Mouse (Mus musculus) heart, postnatal 10 days (tissue): ENCODE results near the gene Lrr1. TPM values are rescaled to one million over a fixed set of nuclear protein-coding genes. Genes with fewer than 3 reads are reported as not detected.

ENCODE experiments used
- DNase-seq, 2 experiments: peaks; one replicate each; pipeline ENCODE4 v3.0.0; 2021
- intact Hi-C: fragments of 180-260 bp; cut with DNase I; formaldehyde crosslinking; loops from one replicate; pipeline ENCODE4 v1.15.1; 2025
- total RNA-seq, 2 experiments: library from RNA; stranded (reverse); gene quantifications; 2 replicates each; pipeline ENCODE4 v1.2.3; 2021

The Lrr1 gene
- total RNA-seq, 2 experiments from 2014 or later = 1.4 to 2.0 TPM

DNA sequence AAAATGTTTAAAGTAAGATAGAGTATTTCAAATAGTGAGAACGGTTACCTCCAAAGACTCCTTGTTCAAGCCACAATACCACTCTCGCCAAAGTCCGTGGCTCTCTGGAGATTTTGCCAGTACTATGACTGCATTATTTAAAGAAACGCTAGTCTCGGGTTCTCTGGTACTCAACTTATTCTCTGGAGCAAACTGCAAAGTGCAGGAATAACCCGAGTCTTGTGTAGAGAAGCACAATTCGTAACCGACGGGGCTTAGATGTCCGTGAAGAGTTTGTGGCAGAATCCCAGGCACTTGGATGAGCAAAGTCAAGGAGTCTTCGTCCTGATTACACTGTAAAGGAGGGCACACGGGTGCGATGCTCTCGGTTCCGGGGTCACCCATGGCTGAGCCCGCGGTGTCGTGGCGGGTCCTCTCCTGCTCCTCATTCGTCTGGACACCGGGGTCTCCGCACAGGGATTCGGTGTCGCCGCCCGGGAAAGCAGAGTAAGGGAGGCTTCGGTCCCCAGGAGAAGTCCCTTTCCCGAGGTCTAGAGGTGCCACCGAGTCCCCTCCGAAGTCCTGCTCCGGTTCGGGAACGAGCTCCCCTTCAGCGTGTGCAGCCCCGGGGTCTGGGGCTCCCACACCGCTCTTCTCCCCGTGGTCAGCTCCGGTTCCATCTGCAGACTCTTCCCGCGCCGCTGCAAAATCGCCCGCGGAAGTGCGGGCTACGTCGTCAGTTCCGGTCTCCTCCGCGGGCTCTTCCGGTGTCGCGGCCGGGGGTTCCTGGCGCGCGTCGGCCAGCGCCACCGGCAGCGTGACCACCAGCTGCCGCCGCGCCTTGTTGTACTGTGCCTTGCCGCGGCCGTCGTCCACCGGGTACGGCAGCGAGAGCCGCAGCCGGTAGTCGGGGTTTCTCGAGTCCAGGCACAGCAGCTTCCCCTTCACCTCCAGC, 28.1 kb downstream of the Lrr1 start, which contains the start of gene Gm49383:
Gene Gm49383 (minus strand): TSS at position 661 of the 934 bp plus-strand sequence.
- DNase-seq = peak; percentile 76 to 84
- intact Hi-C loops = loop anchor here (5.0 to 10.0 kb wide), 2 partner anchors 101 to 388 kb away; partner anchors contain the start of genes Klhdc2 and Vcpkmt

DNA sequence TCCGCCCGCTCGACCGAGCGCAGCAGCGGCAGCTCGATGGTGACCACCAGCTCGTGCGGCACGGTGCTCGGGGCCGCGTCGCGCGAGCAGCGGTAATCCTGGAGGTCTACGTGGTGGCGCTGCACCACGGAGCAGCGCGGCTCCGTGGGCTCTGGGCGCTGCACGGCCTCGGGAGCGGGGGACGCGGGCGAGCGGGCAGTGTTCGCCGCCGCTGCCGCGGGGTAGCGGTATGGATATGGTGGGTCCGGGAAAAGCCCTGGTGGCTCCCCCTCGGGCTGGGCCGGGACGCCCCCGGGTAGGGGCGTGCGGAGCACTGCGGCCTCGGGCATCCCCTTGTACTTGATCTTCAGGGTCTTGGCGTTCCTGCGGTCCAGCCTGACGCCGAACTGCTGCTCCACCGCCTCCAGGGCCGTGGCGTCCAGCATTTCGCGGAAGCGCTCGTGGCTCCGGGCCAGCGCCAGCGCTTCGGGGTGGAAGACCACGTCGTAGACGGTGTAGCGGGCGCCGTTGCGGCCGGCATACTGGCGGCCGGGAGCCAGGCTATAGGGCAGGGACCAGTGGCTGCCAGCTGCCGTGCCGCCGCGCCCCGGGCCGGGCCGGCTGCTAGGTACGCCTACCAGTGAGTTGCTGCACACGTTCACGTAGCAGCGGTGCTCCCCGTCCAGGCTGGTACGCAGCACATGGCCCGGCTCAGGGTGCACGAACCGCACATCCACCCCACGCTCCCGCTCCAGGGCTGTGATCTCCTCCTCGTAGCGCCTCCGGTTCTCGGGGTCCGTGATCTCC, 29.0 kb downstream of the Lrr1 start:
- peak; percentile 60 to 74 for DNase-seq
- intact Hi-C loops = loop anchor here (5.0 to 10.0 kb wide), 2 partner anchors 100 to 387 kb away; partner anchors contain the start of genes Klhdc2 and Vcpkmt

- peak; percentile 76 to 82 for DNase-seq
- intact Hi-C loops = loop anchor here (5.0 to 10.0 kb wide), 2 partner anchors 99 to 387 kb away; partner anchors contain the start of genes Klhdc2 and Vcpkmt
Observed at GRCm38 (mm10) chr12:69198164-69198535, 29.5 kb downstream of the Lrr1 start, which contains the start of gene Dnaaf2. Dnaaf2 (minus strand) TSS chr12:69198429.

DNA sequence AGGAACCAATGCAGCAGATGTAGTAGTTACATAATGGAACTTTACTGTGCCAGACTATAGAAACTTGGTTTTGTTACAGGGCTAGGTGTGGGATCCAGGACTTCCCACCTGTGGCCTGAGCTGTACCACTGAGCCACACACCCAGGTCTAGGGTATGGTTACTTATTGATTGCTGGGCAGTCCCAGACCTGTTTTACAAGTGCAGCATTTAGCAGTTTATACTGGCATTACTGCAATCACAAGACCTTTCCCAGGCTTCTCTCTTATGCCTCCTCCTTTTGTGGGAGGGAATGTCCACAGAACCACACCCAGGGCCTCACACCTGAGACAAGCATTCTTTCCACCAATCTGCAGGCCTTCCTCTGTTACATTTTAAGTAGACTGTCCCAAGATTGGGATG, 30.4 kb downstream of the Lrr1 start:
- intact Hi-C loops = loop anchor here (5.0 to 10.0 kb wide), 2 partner anchors 98 to 386 kb away; partner anchors contain the start of genes Klhdc2 and Vcpkmt

DNA sequence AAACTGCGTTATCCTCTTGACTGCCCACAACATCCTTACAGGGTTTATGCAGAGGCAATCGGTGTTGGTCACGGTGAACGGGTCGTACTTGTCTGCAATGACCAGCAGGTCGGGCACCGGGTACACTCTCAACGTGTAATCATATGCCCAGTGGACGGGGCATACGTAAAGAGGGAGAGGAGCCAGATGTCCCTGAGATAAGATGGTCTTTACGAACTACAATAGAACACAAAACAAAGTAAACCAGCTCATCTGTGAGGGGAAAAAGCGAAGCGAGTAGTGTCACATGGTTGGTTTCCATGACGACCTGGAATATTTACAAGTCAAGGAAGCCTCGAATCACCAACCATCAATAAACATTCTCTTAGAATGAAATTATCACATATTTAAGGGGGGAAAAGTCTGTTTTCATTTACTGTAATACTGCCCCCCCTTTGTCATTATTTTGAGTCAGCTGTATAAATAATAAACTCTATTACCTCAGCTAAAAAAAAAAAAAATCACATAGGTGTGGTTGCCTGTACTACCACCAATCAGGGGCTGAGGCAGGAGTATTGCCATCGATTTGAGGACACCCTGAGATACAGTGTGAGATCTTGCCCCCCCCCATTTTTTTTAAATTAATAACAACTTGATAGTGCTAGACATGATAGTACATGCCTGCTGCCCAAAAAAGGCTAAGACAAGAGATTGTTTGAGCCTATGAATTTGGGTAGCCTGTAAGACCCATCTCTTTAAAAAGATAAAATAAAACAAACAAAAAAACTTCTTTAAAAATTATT, 35.6 kb downstream of the Lrr1 start, which contains the start of gene Gm49384:
Gene Gm49384 (minus strand): TSS at position 216 of the 782 bp plus-strand sequence.
- intact Hi-C loops = no loop called here
- DNase-seq = no peak

More for the DNA sequence above, 30.4 kb downstream of the Lrr1 start:
- DNase-seq = no peak

DNA sequence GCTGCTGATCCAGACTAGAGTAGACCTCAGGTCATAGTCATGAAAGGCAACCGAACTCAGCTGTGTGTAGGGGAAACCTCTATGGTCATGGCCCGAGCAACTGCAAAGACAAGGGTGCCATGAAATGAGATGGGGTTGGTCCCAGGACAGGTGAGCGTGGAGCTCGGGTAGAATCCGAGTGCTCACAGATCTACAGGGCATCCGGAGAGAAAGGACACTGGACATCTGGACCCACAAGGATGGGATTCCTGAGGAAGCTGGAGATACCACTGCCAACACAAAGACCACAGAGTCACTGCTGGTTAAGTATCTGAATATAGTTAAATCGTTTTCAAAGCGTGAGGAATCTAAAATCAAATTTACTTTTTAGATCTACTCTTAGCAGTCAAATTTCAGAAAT, 38.8 kb downstream of the Lrr1 start:
- no peak for DNase-seq
- intact Hi-C loops = no loop called here

GRCm38 (mm10) chr12:69207926-69208325, 39.3 kb downstream of the Lrr1 start:
- intact Hi-C loops = no loop called here
- no peak for DNase-seq

DNA sequence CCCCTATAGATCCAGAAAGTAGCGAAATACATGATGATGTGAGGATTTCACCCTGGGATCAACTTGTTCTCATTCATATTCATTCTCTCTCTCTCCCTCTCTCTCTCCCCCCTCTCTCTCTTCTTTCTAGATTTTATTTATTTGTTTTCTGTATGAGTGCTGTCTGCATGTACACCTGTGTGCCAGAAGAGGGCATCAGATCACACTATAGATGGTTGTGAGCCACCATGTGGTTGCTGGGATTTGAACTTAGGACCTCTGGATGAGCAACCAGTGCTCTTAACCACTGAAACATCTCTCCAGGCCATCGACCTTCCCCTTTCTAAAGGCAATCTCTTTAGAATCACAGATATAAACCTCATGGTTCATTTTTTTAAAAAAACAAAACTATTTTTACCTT, 39.9 kb downstream of the Lrr1 start:
- intact Hi-C loops = no loop called here
- DNase-seq = no peak

GRCm38 (mm10) chr12:69210056-69210979, 41.7 kb downstream of the Lrr1 start:
- DNase-seq = no peak
- intact Hi-C loops = loop anchor here (2.0 kb wide), 1 partner anchor 86 kb away; the partner anchor contains the start of gene Klhdc2

- intact Hi-C loops = loop anchor here (2.0 kb wide), 1 partner anchor 86 kb away; the partner anchor contains the start of gene Klhdc2
- DNase-seq = peak; percentile 31 to 50
Observed at GRCm38 (mm10) chr12:69211057-69211456, 42.4 kb downstream of the Lrr1 start.

GRCm38 (mm10) chr12:69213186-69213777, 44.7 kb downstream of the Lrr1 start:
- intact Hi-C loops = no loop called here
- no peak for DNase-seq

DNA sequence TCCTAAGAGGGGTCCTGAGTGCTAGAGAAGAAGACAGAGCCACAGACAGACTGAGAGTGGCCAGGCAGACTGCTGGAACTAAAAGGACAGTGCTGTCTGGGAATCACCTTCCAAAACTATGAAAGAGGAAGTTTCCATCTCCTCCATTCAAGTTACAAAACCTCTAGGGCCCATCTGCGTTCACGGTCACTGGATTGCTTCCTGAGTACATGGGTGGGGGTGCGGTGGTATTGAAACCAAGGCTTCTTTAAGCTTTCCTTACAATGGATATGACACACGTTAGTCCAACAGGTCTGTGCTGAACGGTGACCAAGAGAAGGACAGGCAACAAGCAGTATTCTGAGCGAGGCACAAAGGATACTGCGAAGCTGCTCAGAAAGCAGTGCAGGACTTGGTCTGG, 45.8 kb downstream of the Lrr1 start:
- DNase-seq = no peak
- intact Hi-C loops = no loop called here

DNA sequence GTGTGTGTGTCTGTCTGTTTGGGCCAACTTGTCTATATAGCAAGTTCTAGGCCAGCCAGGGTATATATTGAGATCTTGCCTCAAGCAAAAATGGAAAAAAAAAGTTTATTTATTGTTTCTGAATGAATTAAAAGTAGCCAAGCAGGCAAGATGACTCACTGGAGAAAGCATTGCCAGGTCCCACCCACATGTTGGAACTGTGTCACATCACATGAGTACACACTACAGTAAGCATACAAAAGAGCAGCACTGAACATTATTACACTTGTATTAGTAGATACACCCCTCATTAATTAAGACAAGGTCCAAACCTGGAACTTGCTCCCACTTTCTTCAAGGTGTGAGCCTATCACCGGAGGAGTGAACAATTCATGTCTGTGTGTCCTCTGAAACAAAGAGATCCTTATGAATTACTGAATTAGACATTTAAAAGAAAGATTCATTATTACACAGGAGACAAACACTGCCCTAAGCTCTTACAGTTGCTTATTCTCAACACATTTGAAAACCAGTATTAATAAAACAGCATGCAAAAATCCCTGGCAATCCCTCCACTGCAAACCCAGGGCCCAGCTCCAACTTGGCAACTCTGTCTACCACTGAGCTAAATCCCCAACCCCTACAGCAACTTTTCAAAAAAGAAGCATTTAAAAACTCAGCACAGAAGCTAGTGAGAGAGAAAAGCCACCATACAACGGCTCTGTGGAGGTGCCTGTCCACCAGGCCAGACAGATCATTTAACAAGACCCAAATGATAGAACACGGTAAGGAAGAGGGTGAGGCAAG, 46.6 kb downstream of the Lrr1 start:
- DNase-seq = peak; percentile 79 to 80
- intact Hi-C loops = no loop called here

DNA sequence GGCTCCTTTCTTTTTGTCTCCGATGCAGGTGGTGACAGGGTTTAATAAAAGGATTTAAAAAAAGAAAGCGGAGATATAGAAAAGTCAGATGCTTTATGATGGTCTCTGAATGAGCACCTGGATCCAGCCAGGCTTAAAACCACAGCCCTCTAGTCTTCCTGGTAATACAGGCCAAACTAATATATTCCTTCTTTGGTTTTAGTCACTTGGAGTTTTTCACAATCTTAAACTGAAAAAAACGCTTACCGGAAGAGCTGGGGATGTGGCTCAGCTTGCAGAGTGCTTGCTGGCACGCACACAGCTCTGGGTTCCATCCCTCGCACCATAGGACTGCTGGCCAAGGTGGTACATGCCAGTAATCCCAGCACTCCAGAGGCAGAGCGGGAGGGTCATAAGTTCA, 48.0 kb downstream of the Lrr1 start:
- intact Hi-C loops = no loop called here
- no peak for DNase-seq

DNA sequence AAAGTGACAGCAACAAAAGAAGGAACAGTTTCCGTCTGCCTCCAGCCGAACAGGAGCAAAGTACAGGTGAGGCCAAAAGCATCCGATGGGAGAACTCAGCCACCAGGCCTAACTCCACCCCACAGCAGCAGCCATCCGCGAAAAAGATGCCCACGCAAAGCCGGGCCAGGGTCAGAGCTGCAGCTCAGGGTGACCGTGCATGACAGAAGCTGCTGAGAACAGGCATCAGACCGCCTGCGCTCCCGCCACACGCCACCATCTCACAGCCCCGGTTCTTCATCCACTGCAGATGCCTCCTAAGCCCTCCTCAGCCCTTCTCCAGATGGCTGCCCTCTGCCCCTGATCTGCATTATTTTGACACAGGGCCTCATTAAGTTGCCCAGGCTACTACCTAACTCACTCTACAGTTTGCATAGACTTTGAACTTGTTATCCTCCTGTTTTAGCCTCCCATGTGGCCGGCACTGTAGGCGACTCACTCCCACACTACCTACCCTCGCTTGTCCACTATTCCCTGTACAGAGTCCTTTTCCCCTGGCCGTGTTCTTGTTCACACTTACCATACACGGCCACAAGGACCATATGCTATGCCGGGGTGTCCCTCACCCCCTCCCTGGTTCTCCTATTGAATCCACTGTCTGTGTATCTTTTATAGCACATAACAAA, 52.1 kb downstream of the Lrr1 start:
- DNase-seq = no peak
- intact Hi-C loops = no loop called here

GRCm38 (mm10) chr12:69227776-69228466, 59.3 kb downstream of the Lrr1 start, which contains the start of gene Pole2:
Pole2 (minus strand) TSS chr12:69228195.
- DNase-seq = peak; percentile 94 to 95
- intact Hi-C loops = loop anchor here (2.0 kb wide), 1 partner anchor 69 kb away; the partner anchor contains the start of gene Klhdc2
